Mouse (Mus musculus) embryonic stem cell, embryonic (primary cell): ENCODE data around the gene Olfr220.

Experiments
- CTCF ChIA-PET, 4 experiments: fragments of 300-600 bp in 2 of 4; fragments of 350-600 bp in 2 of 4; sonication (Branson Sonifier 250); formaldehyde crosslinking; loops; one replicate each; lab custom pipeline; 2022; ENCODE audit warnings: inconsistent platforms in 2 of 4; lab: Charles Lee
- POLR2A ChIA-PET, 4 experiments: fragments of 300-600 bp in 2 of 4; fragments of 350-600 bp in 2 of 4; sonication (Branson Sonifier 250); formaldehyde crosslinking; loops; one replicate each; lab custom pipeline; 2022; ENCODE audit warnings: antibody characterized with exemption in 4 of 4, inconsistent platforms in 1 of 4; lab: Charles Lee

Gene Olfr220

GRCm38 (mm10) chr1:174441782-174442181 lies at the start of gene Olfr220:
Gene Olfr220, plus strand, starts transcription at chr1:174442082.
- POLR2A ChIA-PET: no interaction called here
- CTCF ChIA-PET: no interaction called here

GRCm38 (mm10) chr1:174422959-174423358 lies 18.9 kb upstream of the Olfr220 start:
- POLR2A ChIA-PET: no interaction called here
- CTCF ChIA-PET: no interaction called here

- CTCF ChIA-PET: no interaction called here
- POLR2A ChIA-PET: no interaction called here
Observed at GRCm38 (mm10) chr1:174423764-174424163, 18.1 kb upstream of the Olfr220 start, which contains the start of gene Olfr414. Gene Olfr414, plus strand, starts transcription at chr1:174424064.

GRCm38 (mm10) chr1:174426180-174426986 lies 15.5 kb upstream of the Olfr220 start:
- CTCF ChIA-PET: no interaction called here

GRCm38 (mm10) chr1:174427402-174427801 lies 14.5 kb upstream of the Olfr220 start:
- CTCF ChIA-PET: interaction anchor here in 1 of 4 experiments (0.6 kb wide), 1 partner anchor 39 kb away, joined by 8 read pairs; no protein-coding TSS in a partner anchor
- POLR2A ChIA-PET: no interaction called here

More at GRCm38 (mm10) chr1:174426180-174426986, 15.5 kb upstream of the Olfr220 start:
- POLR2A ChIA-PET: no interaction called here

GRCm38 (mm10) chr1:174428407-174428806 lies 13.5 kb upstream of the Olfr220 start:
- CTCF ChIA-PET: no interaction called here
- POLR2A ChIA-PET: no interaction called here

- ChIA-PET POLR2A (no interaction called here), CTCF (no interaction called here)
Observed at GRCm38 (mm10) chr1:174434121-174434520, 7.8 kb upstream of the Olfr220 start.

GRCm38 (mm10) chr1:174455100-174455499 lies 13.2 kb downstream of the Olfr220 start:
- ChIA-PET POLR2A (interaction anchor here in 1 of 4 experiments (0.7 kb wide), 1 partner anchor 282 kb away, joined by 3 read pairs; no protein-coding TSS in a partner anchor), CTCF (interaction anchor here in 2 of 4 experiments (0.7 to 1.0 kb wide), 2 partner anchors 15 to 285 kb away, joined by 4 to 7 read pairs; no protein-coding TSS in a partner anchor)

- ChIA-PET CTCF (no interaction called here), POLR2A (no interaction called here)
Observed at GRCm38 (mm10) chr1:174465385-174465784, 23.5 kb downstream of the Olfr220 start.

- CTCF ChIA-PET: interaction anchor here in 2 of 4 experiments (0.7 to 1.1 kb wide), 3 partner anchors 39 to 1034 kb away, joined by 3 to 8 read pairs (median 5); no protein-coding TSS in a partner anchor
- POLR2A ChIA-PET: interaction anchor here in 1 of 4 experiments (0.6 kb wide), 1 partner anchor 28 kb away, joined by 3 read pairs; no protein-coding TSS in a partner anchor
Observed at GRCm38 (mm10) chr1:174466240-174466639, 24.4 kb downstream of the Olfr220 start.

GRCm38 (mm10) chr1:174469736-174470135 lies 27.9 kb downstream of the Olfr220 start:
- CTCF ChIA-PET: interaction anchor here (0.6 to 2.4 kb wide), 29 partner anchors 15 to 1444 kb away, joined by 3 to 13 read pairs (median 4); partner anchors contain the start of gene Fmn2 (in 1 of the 4)
- POLR2A ChIA-PET: interaction anchor here in 1 of 4 experiments (1.0 to 1.6 kb wide), 6 partner anchors 14 to 84 kb away, joined by 3 to 7 read pairs (median 4); partner anchors contain the start of gene Fmn2

GRCm38 (mm10) chr1:174482567-174482966 lies 40.7 kb downstream of the Olfr220 start:
- CTCF ChIA-PET: no interaction called here
- POLR2A ChIA-PET: interaction anchor here in 1 of 4 experiments (8.3 kb wide), 1 partner anchor 18 kb away, joined by 103 read pairs; the partner anchor contains the start of gene Fmn2

- ChIA-PET CTCF (interaction anchor here in 2 of 4 experiments (0.6 to 0.7 kb wide), 2 partner anchors 34 to 1368 kb away, joined by 3 to 12 read pairs; no protein-coding TSS in a partner anchor), POLR2A (interaction anchor here in 3 of 4 experiments (0.6 to 11.1 kb wide), 9 partner anchors 8 to 1723 kb away, joined by 3 to 103 read pairs (median 4); no protein-coding TSS in a partner anchor)
Observed at GRCm38 (mm10) chr1:174500064-174500463, 58.2 kb downstream of the Olfr220 start.
